Mouse (Mus musculus) thymus, postnatal 4 days (tissue): ENCODE results near the gene Asap2.

Experiments used
- DNase-seq: peaks from one replicate; pipeline ENCODE4 v3.0.0; 2021

Asap2 gene

GRCm38 (mm10) chr12:21265946-21266783 lies 275.9 kb downstream of the Asap2 start:
- DNase-seq: peak; percentile 68

GRCm38 (mm10) chr12:21266784-21267098 lies 276.5 kb downstream of the Asap2 start:
- DNase-seq: no peak

DNA sequence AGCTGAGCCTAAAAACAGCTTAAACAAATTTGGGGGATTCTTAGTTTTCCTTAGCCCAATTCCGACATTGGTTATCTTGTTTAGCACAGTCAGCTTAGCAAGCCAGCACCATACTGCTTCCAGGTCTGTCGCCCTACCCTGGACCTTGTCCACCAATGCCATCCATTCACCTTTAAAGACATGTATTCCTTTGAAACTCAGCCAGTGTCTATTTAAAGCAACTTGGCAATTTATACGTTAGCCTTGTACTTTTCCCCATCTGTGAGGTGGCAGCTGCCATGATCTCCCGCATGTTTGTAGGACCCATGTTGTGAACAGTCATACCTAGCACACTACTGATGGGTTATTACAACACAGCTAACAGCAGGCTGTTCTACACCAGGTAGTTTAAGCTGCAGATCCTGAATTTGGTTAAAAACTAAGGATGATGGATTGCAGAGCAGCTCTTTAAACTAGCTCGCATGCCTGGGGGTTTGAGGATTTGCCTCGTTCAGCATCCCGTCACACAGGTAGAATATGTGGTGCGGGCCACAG lies 277.9 kb downstream of the Asap2 start:
- no peak for DNase-seq

DNA sequence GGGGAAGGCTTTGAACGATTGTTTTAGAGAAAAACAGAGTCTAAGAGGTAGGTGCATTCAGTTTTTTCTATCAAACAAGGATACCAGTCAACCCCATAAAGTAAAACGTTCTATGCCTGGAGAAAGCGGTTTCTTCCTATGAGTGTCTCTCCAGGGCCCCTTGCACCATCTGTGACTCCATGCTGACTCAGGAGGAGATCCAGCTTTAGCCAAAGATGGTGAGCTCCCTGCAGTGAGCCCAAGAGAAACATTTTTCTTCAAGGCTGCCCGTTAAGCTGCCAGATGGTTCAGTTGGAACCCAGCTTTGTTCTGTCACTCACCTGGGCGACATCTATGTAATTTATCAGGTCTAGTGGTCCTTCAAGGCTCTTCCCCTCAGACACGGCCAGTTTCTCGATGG lies 284.2 kb downstream of the Asap2 start:
- no peak for DNase-seq

DNA sequence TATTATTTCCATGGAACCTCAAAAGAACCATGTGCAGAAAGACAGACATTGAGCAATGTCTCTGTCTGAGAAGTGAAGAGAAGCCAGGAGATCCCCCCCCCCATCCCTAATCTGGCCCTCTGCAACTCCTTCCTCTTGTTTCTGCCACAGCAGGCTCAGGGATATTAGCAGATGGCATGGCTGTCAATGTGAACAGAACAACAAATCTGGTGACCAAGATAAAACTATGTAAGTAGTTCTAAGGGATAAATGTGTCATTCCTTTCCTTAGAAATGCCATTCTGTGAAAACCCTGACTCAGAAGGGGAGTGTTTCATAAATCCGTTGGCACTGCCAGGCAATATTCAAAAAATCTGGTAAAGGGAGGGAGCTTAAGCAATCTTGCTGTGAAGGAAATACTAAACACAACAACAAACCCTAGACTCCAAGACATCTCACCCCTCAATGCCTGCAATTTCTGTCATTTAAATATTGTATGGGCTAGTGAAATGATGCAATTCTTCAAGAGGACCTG lies 287.1 kb downstream of the Asap2 start:
- no peak for DNase-seq

- peak; percentile 35 for DNase-seq
Measured at GRCm38 (mm10) chr12:21284761-21285441, 294.6 kb downstream of the Asap2 start, which contains the start of gene Cpsf3. Gene Cpsf3 (plus strand): TSS chr12:21285391.

DNA sequence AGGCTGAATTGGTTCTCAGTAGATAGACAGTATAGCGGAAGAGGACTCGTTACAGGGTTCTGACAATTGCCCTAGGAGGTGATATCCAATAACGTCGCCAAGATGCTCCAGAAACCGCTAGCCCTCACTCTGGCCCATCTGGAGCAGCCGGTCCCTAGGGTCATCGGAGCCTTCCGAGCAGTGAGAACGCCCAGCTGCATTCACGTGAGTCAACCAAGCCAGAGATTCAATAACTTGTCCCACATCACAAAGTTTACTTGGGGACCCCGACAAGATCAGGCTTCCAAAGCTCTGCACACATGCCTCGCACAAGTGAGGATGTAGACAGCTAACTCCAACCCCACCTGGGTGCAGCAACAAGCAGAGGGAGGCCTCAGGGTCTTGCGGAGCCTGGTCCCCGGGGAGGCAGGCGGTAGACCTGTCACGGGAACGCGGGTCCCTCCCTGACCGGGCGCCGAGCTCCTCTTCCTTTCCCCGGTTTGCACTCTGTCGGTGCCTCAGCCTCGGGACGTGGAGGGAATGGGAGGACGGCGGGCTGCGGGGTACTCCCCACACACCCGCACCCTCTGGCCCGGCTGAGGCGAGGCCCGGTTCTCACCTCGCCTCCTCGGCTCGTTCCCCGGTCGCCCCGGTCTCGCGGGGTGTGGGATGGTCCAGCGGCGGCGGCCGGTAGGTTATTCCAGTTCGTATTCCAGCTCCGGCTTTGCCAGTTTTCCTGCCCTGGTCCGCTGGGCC lies 295.4 kb downstream of the Asap2 start:
- no peak for DNase-seq

GRCm38 (mm10) chr12:21286243-21286622 lies 296.0 kb downstream of the Asap2 start, which contains the start of gene Itgb1bp1:
Gene Itgb1bp1 (minus strand): TSS chr12:21286284.
- peak; percentile 99 for DNase-seq

GRCm38 (mm10) chr12:21286712-21287650 lies 296.7 kb downstream of the Asap2 start:
- DNase-seq: peak; percentile 28

DNA sequence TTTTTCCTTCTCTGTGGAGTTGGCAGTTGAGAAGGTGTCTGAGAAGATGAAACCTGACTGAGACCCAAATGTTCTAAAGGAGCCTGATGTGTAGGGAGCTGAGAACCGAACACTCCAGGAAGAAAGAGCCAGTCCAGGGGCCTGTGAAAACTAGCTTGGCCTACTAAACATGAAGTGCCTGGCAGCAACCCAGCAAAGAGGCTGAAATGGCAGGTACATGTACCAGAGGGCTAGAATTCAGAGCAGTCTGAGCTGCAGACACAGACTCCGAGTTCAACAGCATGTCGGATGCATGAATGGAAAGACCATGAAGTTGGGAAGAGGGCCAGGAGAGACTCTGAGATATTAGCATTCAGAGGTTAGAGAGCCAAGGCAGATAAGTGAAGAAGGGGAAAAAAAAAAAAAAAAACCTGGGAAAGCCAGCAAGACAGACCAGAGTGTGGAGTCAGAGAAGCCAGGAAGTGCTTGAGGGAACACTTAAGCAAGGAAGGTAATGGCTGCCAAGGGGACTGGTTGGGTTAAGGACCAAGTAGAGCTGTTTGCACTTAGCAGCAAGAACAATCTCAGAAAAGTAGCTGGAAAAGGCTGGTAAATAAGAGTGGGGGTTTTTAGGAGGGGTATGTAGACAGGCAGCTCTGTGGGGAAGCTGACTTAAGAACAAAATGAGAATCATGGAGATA lies 298.6 kb downstream of the Asap2 start:
- no peak for DNase-seq

GRCm38 (mm10) chr12:21289651-21290050 lies 299.4 kb downstream of the Asap2 start:
- DNase-seq: no peak

- no peak for DNase-seq
Measured at GRCm38 (mm10) chr12:21298856-21299255, 308.6 kb downstream of the Asap2 start.

DNA sequence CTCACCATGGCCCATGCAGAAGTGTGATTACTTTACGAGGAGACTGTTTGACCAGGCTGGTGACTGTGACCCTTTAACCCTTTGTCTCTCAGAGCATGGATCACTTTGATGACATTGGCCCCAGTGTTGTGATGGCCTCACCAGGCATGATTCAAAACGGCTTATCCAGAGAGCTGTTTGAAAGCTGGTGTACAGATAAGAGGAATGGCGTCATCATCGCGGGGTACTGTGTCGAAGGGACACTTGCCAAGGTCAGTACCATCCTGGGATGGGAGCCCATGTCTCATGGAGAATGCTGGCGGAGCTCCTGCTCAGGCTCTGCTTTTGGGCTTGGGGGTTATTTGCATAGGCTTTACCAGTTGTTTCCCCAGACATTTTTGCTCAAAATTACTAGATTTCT lies 311.1 kb downstream of the Asap2 start:
- DNase-seq: no peak

GRCm38 (mm10) chr12:21301932-21302331 lies 311.7 kb downstream of the Asap2 start:
- no peak for DNase-seq

DNA sequence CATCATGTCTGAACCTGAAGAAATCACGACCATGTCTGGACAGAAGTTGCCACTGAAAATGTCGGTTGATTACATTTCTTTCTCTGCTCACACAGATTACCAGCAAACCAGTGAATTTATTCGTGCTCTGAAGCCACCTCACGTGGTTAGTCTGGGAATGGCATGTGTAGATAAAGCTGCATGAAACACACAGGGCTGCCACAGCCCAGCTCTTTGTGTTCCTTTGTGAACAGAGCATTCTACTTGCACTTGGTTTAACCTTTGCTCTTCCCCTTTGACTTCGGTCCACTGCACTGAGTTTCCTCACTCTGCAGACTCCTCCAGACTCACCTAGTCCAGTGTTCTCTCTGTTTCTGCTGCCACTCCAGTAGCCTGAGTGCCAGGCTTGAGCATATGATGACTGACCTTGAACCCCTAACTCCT lies 312.1 kb downstream of the Asap2 start:
- DNase-seq: no peak

DNA sequence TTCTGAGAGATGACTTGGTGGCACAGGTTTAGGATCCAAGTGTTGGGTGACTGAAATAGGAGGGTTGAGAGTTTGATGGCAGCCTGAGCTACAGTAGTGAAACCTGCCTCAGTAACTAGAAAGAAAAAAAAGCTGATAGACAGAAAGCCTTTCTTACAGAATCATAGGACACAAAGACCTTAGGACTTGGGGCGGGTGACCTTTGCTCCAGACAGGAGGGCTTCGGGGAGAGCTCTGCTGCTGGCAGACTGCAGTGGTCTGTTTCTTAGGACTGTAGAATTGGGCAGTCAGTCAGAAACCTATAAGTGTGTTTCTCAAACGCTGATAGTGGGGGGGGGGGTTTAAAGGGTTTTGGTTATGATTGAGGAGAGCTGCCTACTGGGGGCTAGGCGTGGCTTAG lies 315.5 kb downstream of the Asap2 start:
- no peak for DNase-seq

DNA sequence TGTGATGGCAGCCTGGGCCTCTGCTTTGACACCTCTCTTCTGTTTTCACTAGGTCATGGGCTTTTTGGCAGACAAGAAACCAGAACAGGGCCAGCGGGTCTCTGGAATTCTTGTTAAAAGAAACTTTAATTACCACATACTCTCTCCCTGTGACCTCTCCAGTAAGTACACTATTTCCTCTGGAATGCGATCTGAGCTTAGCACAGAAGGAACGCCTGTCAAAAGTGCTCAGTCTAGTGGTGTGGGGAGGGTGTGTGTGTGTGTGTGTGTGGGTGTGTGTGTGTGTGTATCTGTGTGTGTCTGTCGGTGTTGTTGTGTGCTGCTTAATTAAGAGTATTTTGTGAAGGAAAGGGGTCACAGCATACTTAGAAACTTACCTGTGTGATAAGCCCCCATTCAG lies 316.5 kb downstream of the Asap2 start:
- no peak for DNase-seq

GRCm38 (mm10) chr12:21312201-21312600 lies 321.9 kb downstream of the Asap2 start:
- no peak for DNase-seq

DNA sequence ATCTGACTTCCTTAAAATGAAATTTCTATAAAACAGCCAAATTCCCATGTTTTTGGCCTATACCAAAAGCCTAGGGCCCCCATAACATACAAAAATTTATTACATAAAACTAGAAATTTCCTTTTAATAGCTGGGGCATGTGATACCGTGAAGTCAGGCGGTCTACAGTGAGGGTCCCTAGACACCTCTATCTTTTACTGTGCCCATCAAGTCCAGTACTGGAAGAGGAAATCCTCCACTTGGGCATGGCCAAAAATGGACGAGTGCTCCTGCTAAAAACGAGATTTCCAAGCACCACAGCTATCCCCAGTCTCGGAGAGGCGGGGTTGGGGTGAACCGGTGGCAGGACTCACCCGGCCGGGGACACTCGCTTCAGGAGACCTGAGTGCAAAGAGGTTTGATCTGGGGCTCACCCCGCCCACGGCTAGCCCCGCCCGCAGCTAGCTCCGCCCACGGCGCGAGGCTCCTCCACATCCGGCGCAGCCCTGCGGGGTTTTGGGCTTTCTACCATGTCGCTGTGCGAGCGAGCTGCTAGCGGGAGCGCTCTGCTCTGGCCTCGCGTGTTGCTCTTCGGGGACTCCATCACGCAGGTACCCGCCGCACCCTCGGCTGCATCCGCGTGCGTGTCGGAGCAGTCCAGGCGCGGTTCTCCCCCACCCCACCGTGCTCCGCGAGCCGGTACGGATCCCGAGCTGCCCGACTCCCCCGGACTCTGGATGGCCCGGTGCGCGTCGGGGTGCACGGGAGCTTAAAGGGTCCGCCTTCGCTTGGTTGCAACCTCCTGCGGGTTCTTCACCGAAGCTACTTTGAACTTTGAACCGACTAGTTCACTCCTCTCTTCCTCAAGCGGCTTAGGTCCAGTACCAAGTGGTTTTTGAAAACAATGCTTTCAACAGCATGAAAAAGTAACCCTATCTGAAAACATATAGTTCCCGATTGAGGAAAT lies 325.9 kb downstream of the Asap2 start, which contains the start of gene Iah1:
Gene Iah1, plus strand, starts transcription at position 467 of the 946 bp plus-strand sequence.
- peak; percentile 95 for DNase-seq

DNA sequence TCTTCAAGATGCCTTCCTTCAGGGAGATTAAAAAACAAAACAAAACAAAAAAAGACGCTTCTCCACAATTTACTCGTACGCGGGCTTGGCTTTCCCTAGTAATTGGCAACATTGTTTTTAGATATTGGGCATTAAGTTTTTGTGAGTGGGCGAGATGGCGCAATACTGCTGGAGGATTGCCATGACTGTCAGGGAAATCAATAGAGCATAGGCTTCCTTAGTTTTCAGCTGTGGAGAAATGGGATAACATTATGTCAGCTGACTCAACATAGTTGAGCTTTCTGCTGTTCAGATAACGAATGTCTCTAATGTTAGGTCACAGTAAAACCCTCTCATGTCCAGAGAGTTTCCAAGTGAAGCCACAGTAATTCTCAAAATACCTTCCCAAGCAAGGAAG lies 326.6 kb downstream of the Asap2 start:
- DNase-seq: no peak
